Mouse (Mus musculus) forebrain, embryonic 10.5 days (tissue): ENCODE measurements around the gene Chchd10. TPM values are rescaled to one million over a fixed set of nuclear protein-coding genes. Genes with fewer than 3 reads are reported as not detected.

Experiments
- polyA plus RNA-seq: library from polyadenylated mRNA; unstranded; fragments of >200 nt; fragmentation: Nextera tagmentation; extraction: Ambion mirVana; gene quantifications from 2 replicates; pipeline ENCODE4 v1.2.1, GENCODE M21; 2016

Gene Chchd10
- polyA plus RNA-seq, 1 experiment from 2014 or later: 8.8 TPM

Other genes with a start within 250 kb of the Chchd10 start
- 34.6 and 36.6 TPM in 2 replicates for gene Cabin1, start 168.8 kb upstream of the Chchd10 start, polyA plus RNA-seq
- gene Ddt, start 159.7 kb upstream of the Chchd10 start, polyA plus RNA-seq: 95.4 and 99.6 TPM in 2 replicates
- not detected in 2 replicates for gene Gm20441, start 152.2 kb upstream of the Chchd10 start, polyA plus RNA-seq
- 1.1 and 1.9 TPM in 2 replicates for gene Gstt3, start 151.7 kb upstream of the Chchd10 start, polyA plus RNA-seq
- 3.8 and 4.4 TPM in 2 replicates for gene Gstt1, start 134.5 kb upstream of the Chchd10 start, polyA plus RNA-seq
- not detected in 2 replicates for gene Gstt4, start 110.6 kb upstream of the Chchd10 start, polyA plus RNA-seq
- gene Gstt2, start 95.7 kb upstream of the Chchd10 start, polyA plus RNA-seq: 7.3 and 8.3 TPM in 2 replicates
- 3,631 and 3,763 TPM in 2 replicates for gene Mif, start 72.9 kb upstream of the Chchd10 start, polyA plus RNA-seq
- gene Derl3, start 39.7 kb upstream of the Chchd10 start, polyA plus RNA-seq: 1.8 and 2.4 TPM in 2 replicates
- gene Smarcb1, start 11.5 kb upstream of the Chchd10 start, polyA plus RNA-seq: 275 and 283 TPM in 2 replicates
- gene Mmp11, start 3.4 kb downstream of the Chchd10 start, polyA plus RNA-seq: 22.5 and 24.6 TPM in 2 replicates
- gene Gm867, start 7.5 kb downstream of the Chchd10 start, polyA plus RNA-seq: 0.26 TPM in 1 of 2 replicates, not detected in the other
- 0.48 and 0.63 TPM in 2 replicates for gene Vpreb3, start 9.9 kb downstream of the Chchd10 start, polyA plus RNA-seq
- gene Gm5134, start 21.4 kb downstream of the Chchd10 start, polyA plus RNA-seq: 0.12 and 0.19 TPM in 2 replicates
- 35.5 and 38.1 TPM in 2 replicates for gene Zfp280b, start 99.5 kb downstream of the Chchd10 start, polyA plus RNA-seq
- gene Slc5a4b, start 177.8 kb downstream of the Chchd10 start, polyA plus RNA-seq: not detected in 2 replicates
- gene Slc5a4a, start 214.3 kb downstream of the Chchd10 start, polyA plus RNA-seq: not detected in 2 replicates